ENCODE assay signal across 8 mouse cellular contexts in genomic region chr3:11212921-11213648, GRCm38 (mm10).
A peak's percentile ranks its signal among the peaks of the same experiment; 100 is the strongest.
DNase-seq lines count a peak whose midpoint lies in the region; ATAC-seq and TF ChIP-seq lines count a peak whose summit lies in the region.
"Not testable (repeated sequence)": the region's sequence is repeated elsewhere in the genome, so short reads cannot be mapped to it uniquely, and the experiment has no call there.

No protein-coding gene starts in this region.

- H3K36me3 ChIP-seq in forebrain, embryonic 14.5 days (ENCODE audit: control insufficient read depth, insufficient read depth, low read length); heart, postnatal 0 days (replicated peaks; ENCODE audit: control insufficient read depth, insufficient read depth, low read length); intestine, postnatal 0 days (ENCODE audit: control insufficient read depth, insufficient read depth); lung, embryonic 14.5 days (ENCODE audit: insufficient read depth); midbrain, postnatal 0 days (ENCODE audit: insufficient read depth, low read length): not testable (repeated sequence)

- DNase-seq in ES-CJ7 (ENCODE audit: low read depth, low spot score): peak; percentile 84
- DNase-seq in embryo, embryonic 11 days: peak; percentile 50
- DNase-seq in forebrain, embryonic 14.5 days (ENCODE audit: low spot score): peak; percentile 43
- not testable (repeated sequence) for DNase-seq in heart, postnatal 0 days (ENCODE audit: low spot score)
- peak; percentile 9 for DNase-seq in lung, embryonic 14.5 days
- peak; percentile 27 for DNase-seq in midbrain, postnatal 0 days (ENCODE audit: low spot score)
- peak; percentile 39 for DNase-seq in yolk sac, embryonic 10.5 days (ENCODE audit: low spot score)

- H3K4me2 ChIP-seq in forebrain, embryonic 14.5 days (ENCODE audit: low read length): peak overlapping the region; percentile 25; the same call in 1 of the 2 replicates
- peak overlapping the region; percentile 40 for H3K4me2 ChIP-seq in heart, postnatal 0 days (ENCODE audit: low read depth, low read length)
- H3K4me2 ChIP-seq in intestine, postnatal 0 days (replicated peaks; ENCODE audit: low read depth): peak overlapping the region; percentile 37
- H3K4me2 ChIP-seq in lung, embryonic 14.5 days: peak overlapping the region; percentile 27; the same call in 1 of the 2 replicates
- peak overlapping the region; percentile 18; the same call in 1 of the 2 replicates for H3K4me2 ChIP-seq in midbrain, postnatal 0 days (ENCODE audit: low read depth, low read length, poor library complexity, severe bottlenecking)

- peak; percentile 46; the same call in 1 of the 2 replicates for ATAC-seq in forebrain, embryonic 14.5 days
- ATAC-seq in heart, postnatal 0 days (ENCODE audit: insufficient read depth, low read depth); intestine, postnatal 0 days; lung, embryonic 14.5 days (ENCODE audit: insufficient read depth); midbrain, postnatal 0 days (ENCODE audit: low FRiP score): not testable (repeated sequence)

- H3K4me3 ChIP-seq in forebrain, embryonic 14.5 days (ENCODE audit: low read depth, low read length); intestine, postnatal 0 days (ENCODE audit: low read depth, low read length); lung, embryonic 14.5 days (ENCODE audit: low read depth, low read length); midbrain, postnatal 0 days (ENCODE audit: low read depth, low read length): not testable (repeated sequence)
- H3K4me3 ChIP-seq in heart, postnatal 0 days (ENCODE audit: low read depth, low read length): peak overlapping the region; percentile 21

- not testable (repeated sequence) for H3K9ac ChIP-seq in forebrain, embryonic 14.5 days (ENCODE audit: low read length); heart, postnatal 0 days (replicated peaks; ENCODE audit: low read depth, low read length); intestine, postnatal 0 days (ENCODE audit: low read depth, low read length); lung, embryonic 14.5 days; midbrain, postnatal 0 days (replicated peaks; ENCODE audit: low read length, poor library complexity, severe bottlenecking)

- TF ChIP-seq CTCF in heart, postnatal 0 days (IDR thresholded peaks at IDR 0.05; ENCODE audit: low read depth); lung, embryonic 14.5 days (IDR thresholded peaks at IDR 0.05; ENCODE audit: low read depth): not testable (repeated sequence)
- TF ChIP-seq CTCF in intestine, postnatal 0 days (IDR thresholded peaks at IDR 0.05; ENCODE audit: low read depth): 0 out of 2 replicates have a peak, but pooled peaks have one; percentile 9
- TF ChIP-seq CTCF in midbrain, postnatal 0 days (IDR thresholded peaks at IDR 0.05): peak; percentile 51

- not testable (repeated sequence) for H3K4me1 ChIP-seq in forebrain, embryonic 14.5 days (ENCODE audit: control insufficient read depth, insufficient read depth, low read length); heart, postnatal 0 days (ENCODE audit: control insufficient read depth, insufficient read depth); intestine, postnatal 0 days (replicated peaks; ENCODE audit: control insufficient read depth, insufficient read depth, low read length); lung, embryonic 14.5 days (ENCODE audit: insufficient read depth); midbrain, postnatal 0 days (ENCODE audit: insufficient read depth, low read length)

- not testable (repeated sequence) for H3K9me3 ChIP-seq in forebrain, embryonic 14.5 days (replicated peaks; ENCODE audit: control insufficient read depth, low read length); heart, postnatal 0 days (replicated peaks; ENCODE audit: control insufficient read depth, low read length); intestine, postnatal 0 days (ENCODE audit: control insufficient read depth); lung, embryonic 14.5 days (ENCODE audit: low read depth, low read length); midbrain, postnatal 0 days (ENCODE audit: low read length)

- whole genome bisulfite sequencing in forebrain, embryonic 14.5 days: 15% methylated on average over 9 of the region's 9 CpGs
- 18% methylated on average over 9 of the region's 9 CpGs for WGBS in heart, postnatal 0 days
- 23% methylated on average over 9 of the region's 9 CpGs for WGBS in intestine, postnatal 0 days
- 23% methylated on average over 9 of the region's 9 CpGs for WGBS in lung, embryonic 14.5 days
- WGBS in midbrain, postnatal 0 days: 24% methylated on average over 9 of the region's 9 CpGs

- TF ChIP-seq EP300 in heart, postnatal 0 days (IDR thresholded peaks at IDR 0.05; ENCODE audit: low read depth): not testable (repeated sequence)

- not testable (repeated sequence) for H3K27me3 ChIP-seq in forebrain, embryonic 14.5 days (replicated peaks; ENCODE audit: control insufficient read depth, insufficient read depth, low read length); heart, postnatal 0 days (ENCODE audit: control insufficient read depth, insufficient read depth, low read length); intestine, postnatal 0 days (replicated peaks; ENCODE audit: control insufficient read depth, insufficient read depth, low read length); lung, embryonic 14.5 days (ENCODE audit: insufficient read depth, low read length); midbrain, postnatal 0 days (ENCODE audit: insufficient read depth, low read length)

- H3K27ac ChIP-seq in forebrain, embryonic 14.5 days (ENCODE audit: low read depth, low read length); heart, postnatal 0 days (ENCODE audit: low read depth); intestine, postnatal 0 days (ENCODE audit: low read depth, low read length); lung, embryonic 14.5 days (ENCODE audit: low read depth); midbrain, postnatal 0 days (ENCODE audit: low read depth, low read length): not testable (repeated sequence)
